Mouse (Mus musculus): ENCODE results near the gene Rpl37.
"Not testable (repeated sequence)": the region's sequence is repeated elsewhere in the genome, so short reads cannot be mapped to it uniquely, and the experiment has no call there.

Gene Rpl37

DNA sequence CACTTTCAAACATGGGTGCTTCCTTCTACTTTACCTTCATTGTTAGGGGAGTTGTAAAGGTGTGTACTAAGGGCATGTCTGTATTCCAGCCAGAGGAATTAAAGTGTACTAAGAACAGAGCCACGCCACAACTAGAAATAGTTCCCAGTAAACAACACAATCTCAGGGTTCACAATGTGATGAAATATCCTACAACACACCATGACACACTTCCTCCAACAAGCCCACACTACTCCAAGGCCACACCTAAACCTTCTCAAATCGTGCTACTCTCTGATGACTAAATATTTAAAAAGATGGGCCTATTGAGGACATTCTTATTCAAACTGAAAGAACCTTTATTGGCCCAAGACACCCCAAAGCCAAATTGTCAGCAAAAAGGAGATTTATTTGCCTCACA, 11.0 kb downstream of the Rpl37 start:
- DNase-seq = no peak

DNA sequence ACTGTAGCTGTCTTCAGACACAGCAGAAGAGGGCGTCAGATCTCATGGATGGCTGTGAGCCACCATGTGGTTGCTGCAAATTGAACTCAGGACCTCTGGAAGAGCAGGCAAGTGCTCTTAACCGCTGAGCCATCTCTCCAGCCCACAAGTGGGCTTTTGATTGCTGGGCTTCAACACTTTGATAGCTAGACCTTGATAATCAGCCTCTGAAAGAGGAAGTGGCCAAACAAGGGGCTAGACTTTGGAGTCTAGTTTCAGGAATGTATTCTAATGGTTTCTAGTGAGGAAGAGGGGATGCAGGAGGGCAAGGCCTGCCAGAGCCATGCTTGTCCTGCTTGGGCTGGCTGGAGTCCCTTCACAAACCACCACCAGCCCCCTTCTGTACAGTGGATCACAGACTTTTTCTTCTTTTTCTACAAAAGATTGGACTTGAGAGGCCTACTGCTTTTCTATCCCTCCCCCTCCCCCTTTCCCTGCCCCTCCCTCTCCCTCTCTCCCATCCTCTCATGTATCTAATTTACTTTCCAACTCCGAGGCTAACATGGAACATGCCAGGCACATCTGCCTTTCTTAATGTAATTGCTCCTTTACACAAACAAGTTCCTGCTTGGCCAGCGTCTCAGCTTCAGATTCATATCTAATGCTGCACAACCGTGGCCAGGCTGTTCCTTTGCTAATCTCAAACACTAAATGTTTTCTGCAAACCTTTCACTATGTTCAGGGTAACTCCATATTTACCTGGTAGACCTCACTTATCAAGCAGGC, 11.9 kb downstream of the Rpl37 start:
- no peak for DNase-seq

GRCm38 (mm10) chr15:5129111-5129805, 12.8 kb downstream of the Rpl37 start:
- no peak for DNase-seq

GRCm38 (mm10) chr15:5130887-5131668, 14.6 kb downstream of the Rpl37 start:
- not testable (repeated sequence) for DNase-seq

DNA sequence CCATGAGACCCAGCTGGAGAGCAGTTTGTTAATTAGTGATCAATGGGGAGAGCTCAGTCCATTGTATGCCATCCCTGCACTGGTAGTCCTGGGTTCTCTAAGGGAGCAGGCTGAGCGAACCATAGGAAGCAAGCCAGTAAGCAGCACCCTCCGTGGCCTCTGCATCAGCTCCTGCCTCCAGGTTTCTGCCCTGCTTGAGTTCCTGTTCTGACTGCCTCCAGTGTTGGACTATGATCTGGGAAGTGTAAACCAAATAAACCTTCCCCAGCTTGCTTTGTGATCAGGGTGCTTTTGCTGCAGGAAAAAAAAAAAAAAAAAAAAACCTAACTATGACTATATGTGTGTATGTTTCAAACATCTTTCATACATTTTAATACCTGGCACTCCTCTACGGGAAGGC, 16.9 kb downstream of the Rpl37 start:
- DNase-seq = no peak

GRCm38 (mm10) chr15:5134179-5134578, 17.7 kb downstream of the Rpl37 start:
- DNase-seq = no peak

DNA sequence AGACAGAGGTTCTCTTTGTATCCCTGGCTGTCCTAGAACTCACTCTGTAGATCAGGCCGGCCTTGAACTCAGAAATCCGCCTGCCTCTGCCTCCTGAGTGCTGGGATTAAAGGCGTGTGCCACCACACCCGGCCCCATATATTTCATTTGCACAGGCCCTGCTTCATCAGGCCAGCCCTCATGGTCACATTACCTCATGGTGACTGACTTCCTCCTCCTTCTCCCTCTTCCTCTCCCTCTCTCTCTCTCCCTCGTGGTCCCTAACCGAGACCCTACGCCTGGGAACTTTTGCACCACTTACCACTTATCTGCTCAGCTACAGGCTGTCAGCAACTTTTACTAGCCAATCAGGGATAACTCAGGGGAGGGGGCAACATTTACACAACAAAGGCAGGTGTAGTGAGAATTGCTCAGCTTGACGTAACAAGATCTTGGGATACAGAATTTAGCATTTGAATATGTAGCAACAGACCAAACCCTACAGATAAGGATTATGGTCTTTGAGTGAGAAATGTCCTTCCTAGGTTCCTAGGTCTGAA, 18.6 kb downstream of the Rpl37 start:
- DNase-seq = no peak

GRCm38 (mm10) chr15:5138021-5138856, 21.8 kb downstream of the Rpl37 start:
- no peak for DNase-seq

- no peak for DNase-seq
These were observed 22.9 kb downstream of the Rpl37 start for GRCm38 (mm10) chr15:5139366-5139765.

DNA sequence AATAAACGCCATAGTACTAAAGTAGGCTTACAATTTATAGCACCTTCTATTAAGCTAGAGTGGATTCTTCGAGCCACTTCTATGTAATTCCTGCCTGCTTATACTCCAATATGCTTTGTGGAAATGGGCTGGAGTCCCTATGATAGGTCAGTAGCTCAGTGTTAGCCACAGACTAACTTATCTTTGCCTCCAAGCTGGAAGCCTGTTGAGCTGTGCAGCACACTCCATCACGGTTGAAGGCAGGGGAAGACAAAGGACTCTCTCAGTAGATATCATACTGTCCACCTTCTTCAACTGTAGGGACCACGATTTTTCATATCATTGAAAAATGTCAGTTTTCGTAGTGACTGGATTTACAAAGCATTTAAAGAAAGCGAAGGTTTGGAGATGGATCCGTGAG, 23.4 kb downstream of the Rpl37 start:
- no peak for DNase-seq

DNA sequence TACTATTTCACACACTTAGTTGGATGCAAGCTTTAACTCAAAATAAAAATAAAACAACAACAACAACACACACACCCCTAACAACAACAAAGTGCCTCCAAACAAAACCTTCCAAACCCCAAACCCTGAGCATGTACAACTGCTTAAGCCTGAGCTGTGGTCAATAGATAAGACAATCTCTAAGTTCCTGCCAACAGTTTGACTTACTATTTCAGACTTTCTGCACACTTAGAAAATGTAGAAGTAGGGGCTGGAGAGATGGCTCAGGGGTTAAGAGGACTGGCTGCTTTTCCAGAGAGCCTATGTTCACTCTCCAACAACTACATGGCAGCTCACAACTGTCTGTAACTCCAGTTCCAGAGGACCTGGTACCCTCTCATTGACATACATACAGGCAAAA, 23.9 kb downstream of the Rpl37 start:
- no peak for DNase-seq

- DNase-seq = no peak
These were observed 25.6 kb downstream of the Rpl37 start for GRCm38 (mm10) chr15:5142047-5142446.

DNA sequence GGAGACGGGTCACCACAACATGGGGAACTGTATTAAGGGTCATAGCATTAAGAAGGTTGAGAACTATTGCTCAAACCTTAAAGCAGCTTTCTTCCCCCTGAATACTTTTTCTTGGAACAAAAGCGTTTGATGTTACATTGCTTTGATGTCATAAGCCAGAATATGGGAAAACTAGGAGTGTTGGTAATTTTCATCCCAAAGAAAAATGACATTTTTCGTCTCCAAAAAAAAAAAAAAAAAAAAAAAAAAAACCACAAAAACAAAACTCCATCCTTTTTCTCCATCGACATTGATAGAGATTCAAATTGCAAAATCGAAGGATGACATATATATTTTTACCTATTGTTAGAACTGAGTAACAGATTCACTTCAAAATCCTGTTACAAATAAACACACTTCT, 26.3 kb downstream of the Rpl37 start:
- no peak for DNase-seq

- DNase-seq = peak; percentile 75
These were observed 27.0 kb downstream of the Rpl37 start, which contains the start of gene Prkaa1 for GRCm38 (mm10) chr15:5143361-5144020. Prkaa1 (plus strand) TSS chr15:5143861.

GRCm38 (mm10) chr15:5144021-5144778, 27.8 kb downstream of the Rpl37 start:
- DNase-seq = peak; percentile 70

GRCm38 (mm10) chr15:5145196-5145945, 28.9 kb downstream of the Rpl37 start:
- DNase-seq = no peak

GRCm38 (mm10) chr15:5149187-5149586, 32.7 kb downstream of the Rpl37 start:
- no peak for DNase-seq

GRCm38 (mm10) chr15:5152171-5152570, 35.7 kb downstream of the Rpl37 start:
- no peak for DNase-seq

DNA sequence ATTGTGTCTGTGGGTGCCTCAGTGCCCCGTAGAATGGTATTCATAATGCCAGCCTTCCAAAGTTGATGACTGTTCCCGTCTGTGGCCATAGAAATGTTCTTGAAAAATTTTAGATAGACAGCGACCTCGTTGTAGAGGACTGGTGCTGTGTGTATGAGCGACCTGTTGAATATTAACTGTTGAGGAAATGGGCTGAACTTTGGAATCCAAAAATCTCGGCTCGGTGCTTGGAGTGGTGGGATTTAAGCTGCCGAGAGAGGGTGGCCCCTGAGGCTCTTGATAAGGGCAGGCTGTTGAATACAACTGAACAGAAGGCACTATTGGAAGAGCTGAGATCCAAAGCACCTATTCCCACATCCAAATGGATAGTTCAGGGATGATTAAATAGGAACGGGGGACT, 38.2 kb downstream of the Rpl37 start:
- no peak for DNase-seq

GRCm38 (mm10) chr15:5155093-5155492, 38.6 kb downstream of the Rpl37 start:
- no peak for DNase-seq
